Mouse (Mus musculus): Measurements from ENCODE around the gene Fhit. TPM values are rescaled to one million over a fixed set of nuclear protein-coding genes. Genes with fewer than 3 reads are reported as not detected.
"Not testable (repeated sequence)": the region's sequence is repeated elsewhere in the genome, so short reads cannot be mapped to it uniquely, and the experiment has no call there.

The Fhit gene
- total RNA-seq, 2 experiments from 2014 or later: 5.2 to 5.6 TPM

- DNase-seq (ENCODE audit: low spot score in 2 of 2): no peak
Observed at GRCm38 (mm10) chr14:10933667-10934066, 228.2 kb downstream of the Fhit start.

- no peak for DNase-seq (ENCODE audit: low spot score in 2 of 2)
Observed at GRCm38 (mm10) chr14:10917893-10918803, 243.7 kb downstream of the Fhit start.

GRCm38 (mm10) chr14:10908011-10908410 lies 253.8 kb downstream of the Fhit start:
- DNase-seq (ENCODE audit: low spot score in 2 of 2): no peak

GRCm38 (mm10) chr14:10882759-10883158 lies 279.1 kb downstream of the Fhit start:
- DNase-seq (ENCODE audit: low spot score in 2 of 2): no peak

- DNase-seq (ENCODE audit: low spot score in 2 of 2): no peak
Observed at GRCm38 (mm10) chr14:10880749-10881148, 281.1 kb downstream of the Fhit start.

- DNase-seq (ENCODE audit: low spot score in 2 of 2): no peak
Observed at GRCm38 (mm10) chr14:10874595-10875372, 287.1 kb downstream of the Fhit start.

- no peak for DNase-seq (ENCODE audit: low spot score in 2 of 2)
Observed at GRCm38 (mm10) chr14:10857606-10858005, 304.2 kb downstream of the Fhit start.

- DNase-seq (ENCODE audit: low spot score in 2 of 2): no peak
Observed at GRCm38 (mm10) chr14:10851936-10852335, 309.9 kb downstream of the Fhit start.

- no peak for DNase-seq (ENCODE audit: low spot score in 2 of 2)
Observed at GRCm38 (mm10) chr14:10836001-10836400, 325.8 kb downstream of the Fhit start.

- DNase-seq (ENCODE audit: low spot score in 2 of 2): no peak
Observed at GRCm38 (mm10) chr14:10824819-10825218, 337.0 kb downstream of the Fhit start.

GRCm38 (mm10) chr14:10813551-10813950 lies 348.3 kb downstream of the Fhit start:
- DNase-seq (ENCODE audit: low spot score in 2 of 2): no peak

GRCm38 (mm10) chr14:10798489-10799180 lies 363.2 kb downstream of the Fhit start:
- DNase-seq (ENCODE audit: low spot score in 2 of 2): no peak

GRCm38 (mm10) chr14:10797595-10797994 lies 364.2 kb downstream of the Fhit start:
- DNase-seq (ENCODE audit: low spot score in 2 of 2): no peak

- no peak for DNase-seq (ENCODE audit: low spot score in 2 of 2)
Observed at GRCm38 (mm10) chr14:10795498-10796075, 366.2 kb downstream of the Fhit start.

GRCm38 (mm10) chr14:10783929-10784328 lies 377.9 kb downstream of the Fhit start:
- no peak for DNase-seq (ENCODE audit: low spot score in 2 of 2)

- no peak for DNase-seq (ENCODE audit: low spot score in 2 of 2)
Observed at GRCm38 (mm10) chr14:10778721-10779120, 383.1 kb downstream of the Fhit start.

GRCm38 (mm10) chr14:10754883-10755282 lies 407.0 kb downstream of the Fhit start:
- not testable (repeated sequence) for DNase-seq (ENCODE audit: low spot score in 2 of 2)

GRCm38 (mm10) chr14:10738076-10738475 lies 423.8 kb downstream of the Fhit start:
- DNase-seq (ENCODE audit: low spot score in 2 of 2): no peak

GRCm38 (mm10) chr14:10722525-10722924 lies 439.3 kb downstream of the Fhit start:
- DNase-seq (ENCODE audit: low spot score in 2 of 2): no peak

- DNase-seq (ENCODE audit: low spot score in 2 of 2): no peak
Observed at GRCm38 (mm10) chr14:10712916-10713315, 448.9 kb downstream of the Fhit start.

- DNase-seq (ENCODE audit: low spot score in 2 of 2): no peak
Observed at GRCm38 (mm10) chr14:10712522-10712881, 449.3 kb downstream of the Fhit start.

Data from gastrocnemius, postnatal 4 days (tissue).